Mouse (Mus musculus) bone marrow macrophage, adult 2 months (primary cell): Measurements from ENCODE around the gene Cyp1b1. TPM values are rescaled to one million over a fixed set of nuclear protein-coding genes. Genes with fewer than 3 reads are reported as not detected.
A peak's percentile ranks its signal among the peaks of the same experiment; 100 is the strongest.

Experiments
- H3K27ac ChIP-seq: 2 replicates; pipeline ENCODE4 v1.5.1; 2012; ENCODE audit warnings: low read depth, low read length; ENCODE audit not compliant: insufficient read depth
- H3K4me1 ChIP-seq: 2 replicates; pipeline ENCODE4 v1.6.1; 2012; ENCODE audit warnings: low read length; ENCODE audit not compliant: control insufficient read depth, insufficient read depth
- H3K4me3 ChIP-seq: 2 replicates; pipeline ENCODE4 v1.5.1; 2012; ENCODE audit warnings: mild to moderate bottlenecking, low read length, moderate library complexity; ENCODE audit not compliant: insufficient read depth
- CTCF ChIP-seq: IDR thresholded peaks from 2 replicates; pipeline ENCODE4 v1.5.1; 2012; ENCODE audit warnings: low read depth, mild to moderate bottlenecking, low read length, moderate library complexity
- POLR2A ChIP-seq: IDR thresholded peaks from 2 replicates; pipeline ENCODE4 v1.6.1; 2012; ENCODE audit warnings: mild to moderate bottlenecking, low read depth, low read length, borderline replicate concordance
- polyA plus RNA-seq: library from polyadenylated mRNA; stranded (reverse); fragments of >200 nt; gene quantifications from 2 replicates; pipeline ENCODE4 v1.2.4, GENCODE M21; 2012; ENCODE audit not compliant: missing spikeins, insufficient read depth, insufficient read length

The Cyp1b1 gene
- polyA plus RNA-seq = 2.6 and 2.8 TPM in 2 replicates

DNA sequence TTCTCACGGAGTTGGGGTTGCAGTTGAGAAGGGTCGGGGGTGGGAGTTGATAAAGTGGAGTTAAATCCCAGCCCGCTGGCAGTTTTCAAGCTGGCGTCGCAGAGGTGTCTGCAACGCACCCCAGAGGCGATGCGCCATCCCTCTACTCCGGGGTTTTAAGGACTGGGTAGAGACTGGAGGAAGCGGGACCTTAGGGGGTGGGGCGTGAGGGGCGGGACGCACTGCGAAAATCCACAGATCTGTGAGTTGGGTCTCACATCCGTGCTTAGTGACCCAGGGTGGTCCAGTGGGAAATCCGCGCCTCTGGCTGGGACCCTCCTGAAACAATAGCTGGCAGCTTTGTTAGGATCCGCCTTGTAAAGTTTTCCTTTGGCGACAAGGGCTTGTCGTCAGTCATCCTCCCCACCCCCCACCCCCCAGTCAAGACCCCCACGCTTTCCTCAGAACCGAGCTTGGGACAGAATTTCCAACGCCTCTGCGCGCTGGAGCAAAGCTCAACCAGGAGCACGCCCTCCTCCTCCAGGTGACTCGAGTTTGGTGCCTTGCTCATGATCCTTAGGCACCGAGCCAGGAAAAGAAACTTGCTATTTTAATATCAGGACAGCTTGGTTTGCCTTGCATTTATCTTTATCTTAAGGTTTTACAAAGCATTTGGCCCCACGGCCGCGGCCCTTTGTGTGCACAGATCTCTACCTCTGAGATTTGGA, at the start of gene Cyp1b1:
Gene Cyp1b1, minus strand, starts transcription at position 131 of the 707 bp plus-strand sequence.
- peak within 1 kb of the TSS; percentile 52 for H3K4me3 ChIP-seq
- TF ChIP-seq POLR2A (no peak), CTCF (no peak)
- H3K27ac ChIP-seq = no peak within 1 kb of the TSS
- peaks cover 4% of the 10 kb centered on the region; the same call in 1 of the 2 replicates for H3K4me1 ChIP-seq

DNA sequence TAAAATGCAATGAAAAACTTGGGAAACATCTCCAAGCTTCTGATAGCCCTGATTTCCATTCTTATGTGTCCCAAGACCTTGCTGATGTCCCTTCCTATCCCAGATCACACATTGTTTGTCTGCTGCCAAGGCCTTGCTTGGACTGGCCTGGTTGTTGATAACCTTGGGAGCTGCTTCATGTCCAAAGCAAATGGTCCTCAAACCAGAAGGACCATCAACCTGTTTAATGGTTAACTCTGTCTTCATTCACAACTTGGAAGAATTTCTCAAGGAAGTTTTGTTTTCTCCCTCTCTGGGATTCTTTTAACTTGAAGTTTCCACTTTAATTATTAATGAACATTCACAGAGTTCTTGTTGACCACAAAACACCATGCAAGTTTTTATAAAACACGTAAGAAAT, 47.0 kb upstream of the Cyp1b1 start:
- no peak for TF ChIP-seq CTCF
- no peak for TF ChIP-seq POLR2A
- no peaks in the 10 kb centered on the region for H3K4me1 ChIP-seq
- no peak overlapping the region for H3K4me3 ChIP-seq
- H3K27ac ChIP-seq = no peak overlapping the region

DNA sequence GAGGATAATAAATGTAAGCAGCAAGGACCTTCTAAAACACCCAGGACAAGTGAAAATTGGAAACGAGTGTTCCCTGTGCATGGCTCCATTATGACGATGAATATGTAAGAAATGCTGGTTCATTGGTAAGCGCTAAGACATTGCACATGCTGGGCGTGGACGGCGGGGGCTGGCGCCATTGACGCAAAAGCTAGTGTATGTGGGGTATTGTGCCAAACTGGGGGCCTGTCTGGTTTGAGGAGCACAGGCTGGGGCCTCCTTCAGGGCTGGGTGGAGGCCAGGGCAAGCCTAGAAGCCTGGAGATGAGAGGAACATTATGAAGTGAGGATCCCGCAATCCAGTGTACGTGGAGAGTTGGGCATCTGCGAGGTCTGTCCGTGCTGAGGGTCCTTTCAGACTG, 39.0 kb upstream of the Cyp1b1 start:
- TF ChIP-seq CTCF (no peak), POLR2A (no peak)
- Histone ChIP-seq H3K4me3 (no peak overlapping the region), H3K4me1 (no peaks in the 10 kb centered on the region), H3K27ac (no peak overlapping the region)

DNA sequence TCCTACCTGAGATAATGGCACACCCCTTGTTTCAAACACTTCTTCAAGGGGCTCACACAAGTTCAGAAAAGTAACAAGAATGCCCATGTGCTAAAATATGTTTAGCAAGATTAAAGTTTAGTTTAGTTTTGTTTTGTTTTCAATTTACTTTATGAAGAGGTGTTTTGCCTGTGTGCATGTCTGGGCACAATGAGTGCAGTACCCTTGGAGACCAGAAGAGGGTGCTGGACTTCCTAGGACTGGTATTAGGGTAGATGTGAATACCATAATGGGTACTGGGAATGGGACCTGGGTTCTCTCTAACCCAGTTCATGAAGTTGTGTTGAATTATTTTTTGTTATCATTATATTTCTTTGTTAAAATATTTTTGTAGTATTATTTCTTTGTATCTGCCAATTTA, 38.0 kb upstream of the Cyp1b1 start:
- Histone ChIP-seq H3K4me1 (no peaks in the 10 kb centered on the region), H3K4me3 (no peak overlapping the region), H3K27ac (no peak overlapping the region)
- no peak for TF ChIP-seq POLR2A
- no peak for TF ChIP-seq CTCF

DNA sequence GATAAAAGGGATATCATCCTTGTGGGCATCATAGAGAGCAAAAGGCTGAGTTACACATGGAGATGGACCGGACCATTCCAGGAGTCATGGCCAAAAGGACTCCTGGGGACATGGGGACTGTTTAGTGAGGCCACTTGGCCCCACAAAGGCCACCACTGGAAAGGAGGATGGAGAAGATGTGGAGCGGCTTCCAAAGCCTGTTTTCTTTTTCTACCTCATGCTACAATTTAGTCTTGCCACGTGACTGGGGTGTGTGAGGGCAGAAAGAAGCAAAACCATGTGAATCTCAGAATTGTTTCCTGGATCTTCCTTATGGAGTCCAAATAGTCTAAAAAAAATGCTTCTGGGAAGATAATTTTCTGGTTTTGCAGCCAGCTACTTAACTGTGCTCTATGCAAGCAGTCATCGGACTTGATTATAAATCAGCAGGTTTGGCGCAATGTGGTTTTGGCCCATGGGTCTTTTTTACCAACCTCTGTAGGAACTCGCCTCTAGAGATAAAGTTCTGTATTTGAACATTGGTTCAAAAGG, 36.9 kb upstream of the Cyp1b1 start:
- Histone ChIP-seq H3K4me1 (no peaks in the 10 kb centered on the region), H3K4me3 (no peak overlapping the region), H3K27ac (no peak overlapping the region)
- TF ChIP-seq CTCF (no peak), POLR2A (no peak)

DNA sequence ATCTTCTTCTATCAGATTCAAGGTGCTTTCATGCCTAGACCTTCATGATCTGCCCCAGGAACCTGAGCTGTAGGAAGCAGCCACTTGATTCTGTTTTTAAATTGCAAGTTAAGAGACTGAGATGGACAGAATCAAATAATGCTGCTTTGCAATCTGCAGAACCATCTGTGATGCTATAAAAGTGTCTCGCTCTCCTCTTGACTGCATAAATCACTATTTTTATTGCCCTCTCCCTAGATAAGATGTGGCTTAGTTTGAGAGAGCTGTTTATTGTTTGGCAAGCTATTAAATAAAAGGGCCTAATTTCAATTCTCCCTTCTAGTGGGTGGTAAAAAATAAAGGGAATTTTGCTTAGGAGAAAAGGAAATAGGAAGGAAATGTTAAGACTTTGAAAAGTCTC, 34.8 kb upstream of the Cyp1b1 start:
- no peak overlapping the region for H3K4me3 ChIP-seq
- no peak for TF ChIP-seq CTCF
- TF ChIP-seq POLR2A = no peak
- H3K27ac ChIP-seq = no peak overlapping the region
- no peaks in the 10 kb centered on the region for H3K4me1 ChIP-seq

DNA sequence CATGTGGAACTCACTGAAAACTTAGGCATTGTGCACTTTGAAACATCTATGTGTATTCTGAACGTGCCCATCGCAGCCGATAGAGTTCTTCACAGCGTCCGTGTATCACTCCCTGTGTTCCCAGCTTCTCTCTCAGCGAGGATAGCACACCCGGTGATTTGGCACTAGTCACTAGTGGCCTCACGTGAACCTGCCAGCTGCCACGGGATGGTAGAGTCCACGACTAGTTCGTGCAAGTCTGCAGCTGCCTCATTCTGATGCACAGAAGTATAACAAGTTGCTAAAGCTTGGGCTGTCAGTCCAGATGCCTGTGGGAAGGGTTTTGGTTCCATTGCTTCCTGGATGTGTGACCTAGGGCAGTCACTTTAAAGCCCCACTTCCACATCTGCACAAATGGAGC, 32.1 kb upstream of the Cyp1b1 start:
- Histone ChIP-seq H3K27ac (no peak overlapping the region), H3K4me3 (no peak overlapping the region), H3K4me1 (no peaks in the 10 kb centered on the region)
- TF ChIP-seq POLR2A = no peak
- no peak for TF ChIP-seq CTCF

DNA sequence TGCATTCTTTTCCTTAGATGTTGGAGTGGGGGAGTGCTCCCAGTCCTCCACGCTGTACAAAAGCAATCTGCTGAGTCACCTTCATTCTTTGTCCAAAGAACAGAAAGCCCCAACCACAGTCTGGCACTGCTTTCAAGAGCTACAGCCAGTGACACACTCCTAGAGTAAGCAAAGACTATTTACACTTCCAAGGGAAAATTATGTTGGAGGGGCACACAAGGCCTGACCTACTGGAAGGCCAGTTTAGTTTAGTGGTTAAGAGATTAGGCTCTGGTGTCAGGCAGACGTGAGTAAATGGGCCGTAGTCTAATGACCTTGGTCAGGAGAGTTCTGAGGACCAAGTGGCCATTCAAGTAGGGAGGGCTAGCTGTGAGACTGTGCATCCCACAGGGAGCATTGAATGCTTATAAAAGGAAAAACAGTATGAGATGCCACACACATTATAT, 31.3 kb upstream of the Cyp1b1 start:
- no peak for TF ChIP-seq POLR2A
- no peak for TF ChIP-seq CTCF
- H3K4me3 ChIP-seq = no peak overlapping the region
- H3K27ac ChIP-seq = no peak overlapping the region
- no peaks in the 10 kb centered on the region for H3K4me1 ChIP-seq

DNA sequence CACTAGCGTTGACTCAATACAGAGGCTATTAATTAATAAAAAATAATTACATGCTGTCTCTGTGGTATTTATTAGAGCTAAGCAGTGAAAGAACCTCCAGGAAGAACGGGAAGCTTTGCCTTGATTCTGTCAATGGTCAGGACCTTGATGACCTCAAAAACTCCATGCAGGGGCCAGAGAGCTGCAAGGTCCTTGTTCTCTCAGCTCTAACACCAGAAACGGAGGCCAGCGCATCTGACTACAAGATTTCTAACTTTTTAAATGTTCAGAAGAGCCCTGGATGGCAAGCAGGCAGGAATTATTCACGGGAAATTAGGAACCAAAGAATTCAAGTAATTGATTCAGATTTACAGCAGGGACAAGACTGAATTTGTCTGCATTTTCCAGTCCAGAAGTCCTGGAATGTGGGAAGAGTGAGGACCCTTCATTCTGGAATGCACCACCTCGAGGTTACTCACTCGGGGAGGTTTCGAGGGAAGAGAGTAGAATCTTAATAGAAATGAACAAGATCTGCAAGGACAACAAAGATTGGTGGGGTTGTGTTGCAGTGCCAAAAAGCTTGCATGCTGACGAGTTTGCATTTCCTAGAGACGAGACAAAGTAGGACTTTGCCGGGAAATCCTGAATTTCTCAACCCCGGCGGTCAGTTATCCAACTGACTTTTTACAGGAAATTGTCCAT, 30.3 kb upstream of the Cyp1b1 start:
- H3K27ac ChIP-seq = no peak overlapping the region

DNA sequence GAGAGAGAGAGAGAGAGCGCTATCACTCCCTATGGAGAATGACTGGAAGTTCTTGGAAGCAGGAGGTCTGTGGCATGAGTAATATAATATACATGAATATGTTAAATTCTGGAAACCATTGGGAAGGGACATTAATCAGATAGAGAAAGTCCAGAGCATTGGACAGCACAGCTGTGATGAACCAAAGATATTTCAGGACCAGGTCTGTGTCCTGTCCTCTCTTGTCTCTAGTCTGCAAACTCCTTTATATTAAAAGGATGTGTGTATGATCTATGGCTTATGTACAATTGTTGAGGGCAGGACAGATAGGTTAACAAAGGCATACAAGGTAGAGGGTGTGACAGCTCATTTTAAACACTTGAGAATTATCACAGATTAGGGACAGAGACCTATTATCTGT, 28.6 kb upstream of the Cyp1b1 start:
- TF ChIP-seq CTCF (no peak), POLR2A (no peak)
- H3K27ac ChIP-seq = no peak overlapping the region
- no peak overlapping the region for H3K4me3 ChIP-seq
- no peaks in the 10 kb centered on the region for H3K4me1 ChIP-seq

More for the DNA sequence above, 30.3 kb upstream of the Cyp1b1 start:
- Histone ChIP-seq H3K4me1 (no peaks in the 10 kb centered on the region), H3K4me3 (no peak overlapping the region)
- TF ChIP-seq POLR2A = no peak
- TF ChIP-seq CTCF = no peak
